Mouse (Mus musculus) limb, embryonic 15.5 days (tissue): Measurements from ENCODE around the gene Rora. TPM values are rescaled to one million over a fixed set of nuclear protein-coding genes. Genes with fewer than 3 reads are reported as not detected.

Source experiments
- ATAC-seq: fragments of 200-750 bp; cut with Nextera tagmentation; 2 replicates; pipeline ENCODE4 v1.8.0; 2017; ENCODE audit warnings: low read depth, moderate TSS enrichment; ENCODE audit not compliant: insufficient number of reproducible peaks, low FRiP score, low TSS enrichment
- H3K27ac ChIP-seq: fragments of 300-500 bp; sonication (generic); 2 replicates; pipeline ENCODE4 v1.5.1; 2015; ENCODE audit warnings: moderate library complexity, mild to moderate bottlenecking, inconsistent platforms
- H3K27me3 ChIP-seq: fragments of 300-500 bp; sonication (generic); 2 replicates; pipeline ENCODE4 v1.6.1; 2015; ENCODE audit warnings: inconsistent platforms
- H3K36me3 ChIP-seq: fragments of 300-500 bp; sonication (generic); 2 replicates; pipeline ENCODE4 v1.6.1; 2015; ENCODE audit warnings: inconsistent platforms
- H3K4me1 ChIP-seq: fragments of 300-500 bp; sonication (generic); 2 replicates; pipeline ENCODE4 v1.6.1; 2015; ENCODE audit warnings: inconsistent platforms
- H3K4me2 ChIP-seq: fragments of 300-500 bp; sonication (generic); 2 replicates; pipeline ENCODE4 v1.6.1; 2015; ENCODE audit warnings: mild to moderate bottlenecking, inconsistent platforms
- H3K4me3 ChIP-seq: fragments of 300-500 bp; sonication (generic); 2 replicates; pipeline ENCODE4 v1.5.1; 2015; ENCODE audit warnings: mild to moderate bottlenecking, inconsistent platforms
- H3K9ac ChIP-seq: fragments of 300-500 bp; sonication (generic); 2 replicates; pipeline ENCODE4 v1.6.1; 2015; ENCODE audit warnings: inconsistent platforms
- H3K9me3 ChIP-seq: fragments of 300-500 bp; sonication (generic); 2 replicates; pipeline ENCODE4 v1.6.1; 2016; ENCODE audit warnings: inconsistent platforms
- WGBS: fragments of 180-500 bp; shearing (Covaris S2); methylation state at CpG from one replicate; pipeline ENCODE4 v1.1.7; 2015; 5-methylcytosine and 5-hydroxymethylcytosine counted together
- polyA plus RNA-seq: library from polyadenylated mRNA; unstranded; fragments of >200 nt; fragmentation: Nextera tagmentation; extraction: Ambion mirVana; gene quantifications from 2 replicates; pipeline ENCODE4 v1.2.1, GENCODE M21; 2015

Rora gene
- polyA plus RNA-seq, 1 experiment from 2014 or later: 25.4 TPM

DNA sequence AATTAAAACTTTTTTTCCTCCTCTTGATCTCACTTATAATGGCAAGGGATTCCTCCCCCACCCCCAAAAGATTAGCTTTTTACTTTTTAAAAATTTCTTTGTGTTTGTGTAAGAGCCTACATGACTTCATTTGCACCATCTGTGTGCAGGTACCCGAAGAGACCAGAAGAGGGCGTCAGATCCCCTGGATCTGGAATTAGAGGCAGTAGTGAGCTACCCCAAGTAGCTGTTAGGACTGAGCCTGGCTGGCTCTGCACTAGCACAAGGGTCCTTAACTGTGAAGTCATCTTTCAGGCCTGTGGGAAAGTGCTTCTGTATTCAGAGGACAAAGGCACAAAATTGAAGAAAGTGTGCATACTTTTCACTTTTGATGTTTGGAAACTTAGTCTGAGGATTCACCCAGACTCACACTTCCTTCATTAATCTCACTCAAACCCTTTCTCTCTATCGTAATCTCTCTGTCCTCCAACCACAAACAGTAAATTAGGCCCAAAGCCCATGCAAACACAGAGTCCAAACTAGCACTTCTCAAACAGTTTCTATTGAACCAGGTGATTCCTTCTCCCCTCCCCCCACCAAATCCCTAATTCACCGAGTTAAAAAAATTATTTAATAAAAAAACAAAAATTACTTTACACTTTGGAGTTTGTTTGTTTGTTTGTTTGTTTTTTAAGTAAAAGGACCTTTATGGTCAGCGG lies 246.1 kb downstream of the Rora start:
- Histone ChIP-seq H3K27me3 (no peaks in the 10 kb centered on the region), H3K4me3 (no peak overlapping the region), H3K27ac (no peak overlapping the region), H3K9ac (no peak overlapping the region), H3K4me2 (no peak overlapping the region), H3K9me3 (no peaks in the 10 kb centered on the region), H3K36me3 (no peaks in the 10 kb centered on the region), H3K4me1 (no peaks in the 10 kb centered on the region)
- no peak for ATAC-seq
- WGBS: 83% methylated on average over 5 of the region's 5 CpGs

DNA sequence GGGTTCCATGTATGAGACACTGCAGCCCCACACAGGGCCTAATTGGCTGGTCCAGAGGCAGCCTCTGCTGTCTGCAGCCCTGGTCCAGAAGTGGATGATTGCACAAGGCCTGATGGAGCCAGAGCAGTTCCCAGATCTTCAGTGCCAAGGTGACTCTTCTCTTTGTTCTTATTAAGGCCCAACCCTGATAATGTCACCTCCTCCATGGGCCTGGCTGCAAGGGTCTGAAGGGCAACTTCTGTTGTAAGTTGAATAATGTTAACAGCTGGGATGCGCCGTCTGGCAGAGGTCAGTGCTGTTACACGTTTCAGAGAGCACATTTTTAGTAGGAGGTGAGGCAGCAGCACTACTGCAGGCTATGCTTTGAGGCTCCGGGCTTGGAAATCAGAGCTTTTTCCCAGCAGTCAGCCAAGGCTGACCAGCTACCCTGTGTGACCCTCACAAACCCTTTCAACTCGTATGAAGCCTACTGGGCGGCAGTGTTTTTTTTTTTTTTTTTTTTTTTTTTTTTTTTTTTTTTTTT lies 252.8 kb downstream of the Rora start:
- H3K9me3 ChIP-seq: no peaks in the 10 kb centered on the region
- no peaks in the 10 kb centered on the region for H3K36me3 ChIP-seq
- no peaks in the 10 kb centered on the region for H3K27me3 ChIP-seq
- no peak overlapping the region for H3K4me3 ChIP-seq
- H3K9ac ChIP-seq: no peak overlapping the region
- 58% methylated on average over 6 of the region's 6 CpGs for WGBS
- no peak overlapping the region for H3K4me2 ChIP-seq
- H3K27ac ChIP-seq: no peak overlapping the region
- H3K4me1 ChIP-seq: no peaks in the 10 kb centered on the region
- ATAC-seq: no peak

DNA sequence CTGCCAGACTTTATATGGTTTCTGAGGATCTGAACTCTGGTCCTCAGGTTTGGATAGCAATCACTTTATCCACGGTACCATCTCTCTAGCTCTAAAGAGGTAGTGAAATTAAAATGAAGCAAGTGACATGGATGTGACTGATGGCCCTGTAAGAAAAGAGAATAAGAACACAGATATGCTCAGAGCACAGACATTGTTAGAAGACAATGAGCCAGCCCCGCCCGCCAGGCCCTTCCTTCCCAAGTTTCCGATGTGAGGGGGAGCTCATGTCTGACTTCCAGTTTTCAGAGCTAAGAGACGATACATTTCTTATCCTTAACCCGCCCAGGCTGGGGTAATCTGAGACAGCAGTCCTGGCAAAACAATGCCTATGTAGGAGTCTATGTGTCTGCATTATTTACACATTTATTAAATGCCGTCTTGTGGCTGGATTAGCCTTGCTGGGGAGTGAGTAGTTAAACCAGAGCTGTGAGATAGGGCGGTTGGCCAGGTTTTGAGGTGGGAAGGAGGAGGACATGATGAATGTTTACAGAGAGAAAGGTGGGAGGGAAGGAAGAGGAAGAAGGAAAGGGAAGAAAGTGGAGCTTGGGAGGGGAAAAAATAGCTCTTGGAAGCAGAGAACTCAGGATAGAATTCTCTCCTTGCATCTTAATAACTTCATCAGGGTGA lies 259.0 kb downstream of the Rora start:
- no peak overlapping the region for H3K4me3 ChIP-seq
- no peak overlapping the region for H3K4me2 ChIP-seq
- no peaks in the 10 kb centered on the region for H3K36me3 ChIP-seq
- H3K27me3 ChIP-seq: no peaks in the 10 kb centered on the region
- H3K9ac ChIP-seq: no peak overlapping the region
- no peaks in the 10 kb centered on the region for H3K9me3 ChIP-seq
- H3K4me1 ChIP-seq: peaks cover 12% of the 10 kb centered on the region
- H3K27ac ChIP-seq: no peak overlapping the region
- ATAC-seq: no peak
- WGBS: 54% methylated on average over 8 of the region's 8 CpGs

DNA sequence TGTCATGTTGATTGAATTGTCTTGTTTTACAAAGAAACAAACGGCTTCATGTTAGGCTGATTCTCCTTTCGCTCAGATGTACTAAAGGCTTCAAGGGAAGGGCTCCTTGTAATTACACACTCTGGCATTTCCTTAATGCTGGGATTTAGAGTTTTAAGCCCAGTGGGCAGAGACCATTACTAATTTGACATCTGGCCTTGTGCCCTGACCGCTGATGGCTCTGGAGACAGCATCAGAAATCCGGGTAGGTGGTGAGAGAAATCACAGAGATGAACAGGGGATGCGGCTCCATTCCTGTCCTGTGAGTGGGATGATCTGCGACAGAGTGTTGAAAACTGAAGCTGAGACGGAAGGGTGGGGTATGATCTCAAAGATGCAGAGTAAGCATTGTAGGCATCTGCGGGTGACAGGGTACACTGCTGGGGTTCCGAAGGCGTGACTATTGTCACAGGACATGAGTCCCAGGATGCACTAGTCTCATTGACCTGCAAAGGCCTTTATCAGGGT lies 259.7 kb downstream of the Rora start:
- Histone ChIP-seq H3K27ac (no peak overlapping the region), H3K4me3 (no peak overlapping the region), H3K4me2 (no peak overlapping the region), H3K9ac (no peak overlapping the region), H3K9me3 (no peaks in the 10 kb centered on the region), H3K4me1 (peaks cover 12% of the 10 kb centered on the region), H3K27me3 (no peaks in the 10 kb centered on the region), H3K36me3 (no peaks in the 10 kb centered on the region)
- 68% methylated on average over 10 of the region's 10 CpGs for WGBS
- no peak for ATAC-seq

DNA sequence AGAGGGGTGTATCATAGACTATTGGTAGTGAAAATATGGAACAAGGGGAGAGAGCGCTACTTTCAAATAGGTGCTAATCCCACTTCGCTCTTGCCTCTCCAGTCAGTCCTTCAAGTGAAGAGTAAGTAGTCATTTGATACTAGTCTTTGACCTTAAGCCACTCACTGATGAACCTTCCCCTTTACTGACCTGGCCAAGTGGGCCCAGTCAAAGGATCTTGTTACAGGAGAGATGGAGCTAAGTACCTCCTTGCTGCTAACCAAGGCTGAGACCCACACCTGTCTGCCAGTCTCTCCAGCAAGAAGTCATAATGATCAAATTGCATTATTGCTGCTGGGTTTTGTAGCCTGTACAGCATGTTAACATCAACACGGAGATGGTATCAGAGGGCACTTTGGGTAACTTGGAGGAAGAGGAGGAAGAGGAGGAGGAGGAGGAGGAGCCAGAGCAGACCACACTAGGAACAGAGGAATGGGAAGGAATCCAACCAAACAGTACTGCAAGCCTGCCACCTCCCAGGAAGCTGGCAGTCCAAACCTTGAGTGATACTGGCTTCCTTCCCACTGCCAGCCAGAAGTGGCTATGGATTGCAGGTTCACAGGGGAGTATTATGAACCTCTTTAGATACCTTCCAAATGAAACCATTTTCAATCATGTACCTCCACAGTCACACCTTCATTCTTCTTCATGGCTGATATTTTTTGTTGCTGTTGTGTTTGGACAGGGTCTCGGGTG lies 261.1 kb downstream of the Rora start:
- WGBS: 83% methylated on average over 4 of the region's 4 CpGs
- Histone ChIP-seq H3K4me3 (no peak overlapping the region), H3K4me2 (no peak overlapping the region), H3K27me3 (no peaks in the 10 kb centered on the region), H3K27ac (no peak overlapping the region), H3K9ac (no peak overlapping the region), H3K9me3 (no peaks in the 10 kb centered on the region), H3K36me3 (no peaks in the 10 kb centered on the region), H3K4me1 (peaks cover 12% of the 10 kb centered on the region)
- ATAC-seq: no peak

DNA sequence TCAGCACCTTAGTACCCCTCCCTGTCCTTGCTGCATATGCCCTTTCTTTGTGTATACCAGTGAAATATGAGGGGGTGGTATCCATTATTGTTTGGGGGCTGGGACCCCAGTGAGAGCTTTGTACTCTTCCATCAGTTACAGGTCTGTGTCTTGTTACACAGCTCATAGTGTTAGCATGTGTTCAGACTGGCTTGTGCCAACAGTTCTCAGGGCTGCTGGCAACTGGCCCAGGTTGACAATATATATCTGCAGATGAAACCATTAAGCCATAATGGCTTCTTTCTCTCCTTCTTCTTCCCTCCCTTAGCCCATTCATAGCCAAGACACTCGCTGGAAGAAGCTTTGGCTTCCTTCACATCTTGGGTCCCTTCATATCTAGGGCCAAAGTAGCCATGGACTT lies 263.2 kb downstream of the Rora start:
- no peak overlapping the region for H3K9ac ChIP-seq
- no peaks in the 10 kb centered on the region for H3K27me3 ChIP-seq
- H3K36me3 ChIP-seq: no peaks in the 10 kb centered on the region
- no peak overlapping the region for H3K27ac ChIP-seq
- H3K9me3 ChIP-seq: no peaks in the 10 kb centered on the region
- peaks cover 12% of the 10 kb centered on the region for H3K4me1 ChIP-seq
- WGBS: 88% methylated on average over 1 of the region's 1 CpGs
- no peak overlapping the region for H3K4me3 ChIP-seq
- ATAC-seq: no peak
- no peak overlapping the region for H3K4me2 ChIP-seq

DNA sequence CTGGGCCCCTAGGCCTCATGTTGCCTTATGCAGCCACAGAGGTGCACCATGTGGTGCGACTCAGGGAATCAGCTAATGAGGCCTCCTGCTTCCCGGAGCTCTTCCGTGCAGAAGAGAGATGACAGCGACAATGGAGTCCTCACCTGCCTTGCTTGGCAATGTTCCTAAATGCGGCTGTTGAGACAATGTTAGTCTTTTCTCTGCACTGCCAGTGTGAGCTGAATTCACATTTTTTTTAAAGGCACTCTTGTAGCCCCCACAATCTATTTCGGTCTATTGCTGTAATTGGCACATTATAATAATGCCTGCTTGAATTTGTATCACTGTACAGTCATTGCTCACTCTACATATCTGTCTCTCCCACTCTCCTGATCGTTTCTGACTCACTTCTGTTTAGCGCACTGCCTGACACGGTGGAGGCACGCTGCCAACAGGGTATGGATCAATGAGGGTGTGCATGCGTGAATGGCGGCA lies 269.6 kb downstream of the Rora start:
- Histone ChIP-seq H3K9me3 (no peaks in the 10 kb centered on the region), H3K4me2 (no peak overlapping the region), H3K4me1 (no peaks in the 10 kb centered on the region), H3K27ac (no peak overlapping the region), H3K27me3 (no peaks in the 10 kb centered on the region), H3K9ac (no peak overlapping the region), H3K4me3 (no peak overlapping the region), H3K36me3 (no peaks in the 10 kb centered on the region)
- ATAC-seq: no peak
- WGBS: 83% methylated on average over 12 of the region's 12 CpGs

DNA sequence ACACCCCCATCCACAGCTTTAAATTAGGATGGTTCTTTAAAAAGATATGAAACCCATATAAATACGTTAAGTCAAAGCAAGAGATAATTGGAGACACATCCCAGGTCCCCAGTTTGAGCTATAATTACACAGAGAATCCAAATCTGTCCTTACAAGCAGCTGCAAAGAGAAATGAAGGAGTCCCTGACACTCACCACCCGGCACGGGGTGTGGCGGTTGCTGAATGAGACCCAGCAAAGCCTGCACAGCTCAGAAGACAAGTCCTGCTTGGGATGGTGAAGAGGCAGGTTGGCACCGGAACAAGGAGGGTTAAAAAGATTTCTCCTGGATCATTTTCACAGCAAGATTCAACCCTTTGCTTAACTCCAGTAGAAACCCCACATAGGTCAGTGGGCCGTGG lies 272.8 kb downstream of the Rora start:
- H3K36me3 ChIP-seq: no peaks in the 10 kb centered on the region
- no peak overlapping the region for H3K9ac ChIP-seq
- no peak for ATAC-seq
- H3K4me1 ChIP-seq: no peaks in the 10 kb centered on the region
- no peak overlapping the region for H3K27ac ChIP-seq
- H3K4me3 ChIP-seq: no peak overlapping the region
- 89% methylated on average over 6 of the region's 6 CpGs for WGBS
- no peaks in the 10 kb centered on the region for H3K27me3 ChIP-seq
- H3K9me3 ChIP-seq: no peaks in the 10 kb centered on the region
- H3K4me2 ChIP-seq: no peak overlapping the region

DNA sequence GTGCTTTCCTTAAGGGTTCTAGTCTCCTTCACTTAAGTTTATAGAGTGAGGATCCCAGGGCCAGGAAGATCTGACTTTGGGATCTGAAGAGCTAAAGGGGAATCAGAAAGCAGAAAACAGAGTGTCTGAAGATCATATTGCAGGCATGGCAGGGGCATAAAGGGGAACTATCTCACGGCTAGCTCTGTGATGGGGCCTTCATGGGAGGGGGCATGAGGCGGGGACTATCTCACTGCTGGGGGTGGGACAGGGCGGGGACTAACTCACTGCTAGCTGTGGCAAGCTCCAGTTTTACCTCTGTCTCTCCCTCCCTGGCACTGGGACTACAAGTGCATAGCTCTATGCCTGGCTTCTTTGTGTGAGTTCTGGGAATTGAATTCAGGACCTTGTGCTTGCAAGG lies 279.6 kb downstream of the Rora start:
- Histone ChIP-seq H3K27me3 (no peaks in the 10 kb centered on the region), H3K9me3 (no peaks in the 10 kb centered on the region), H3K36me3 (no peaks in the 10 kb centered on the region), H3K27ac (no peak overlapping the region), H3K9ac (no peak overlapping the region), H3K4me2 (no peak overlapping the region), H3K4me3 (no peak overlapping the region), H3K4me1 (no peaks in the 10 kb centered on the region; the same call in 1 of the 2 replicates)
- WGBS: 55% methylated on average over 3 of the region's 3 CpGs
- no peak for ATAC-seq

DNA sequence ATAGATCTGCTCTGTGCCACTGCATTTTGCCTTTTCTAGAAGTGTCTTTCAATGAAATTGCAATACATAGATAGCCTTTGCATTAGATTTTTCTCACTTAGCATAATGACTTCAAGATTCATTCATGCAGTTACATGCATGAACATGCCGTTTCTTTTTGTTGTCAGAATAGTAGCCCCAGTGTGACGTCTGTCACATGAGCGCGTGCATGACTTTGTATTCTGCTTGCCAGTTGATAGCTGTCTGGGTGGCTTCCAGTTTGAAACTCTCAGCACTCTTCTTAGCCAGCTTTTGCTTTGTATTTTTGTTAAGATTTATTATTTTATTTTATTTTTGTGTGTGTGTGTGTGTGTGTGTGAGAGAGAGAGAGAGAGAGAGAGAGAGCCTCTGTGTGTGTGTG lies 280.7 kb downstream of the Rora start:
- no peaks in the 10 kb centered on the region for H3K27me3 ChIP-seq
- ATAC-seq: no peak
- H3K4me2 ChIP-seq: no peak overlapping the region
- no peaks in the 10 kb centered on the region for H3K9me3 ChIP-seq
- no peak overlapping the region for H3K4me3 ChIP-seq
- H3K27ac ChIP-seq: no peak overlapping the region
- H3K9ac ChIP-seq: no peak overlapping the region
- H3K4me1 ChIP-seq: no peaks in the 10 kb centered on the region; the same call in 1 of the 2 replicates
- 70% methylated on average over 4 of the region's 4 CpGs for WGBS
- H3K36me3 ChIP-seq: no peaks in the 10 kb centered on the region

DNA sequence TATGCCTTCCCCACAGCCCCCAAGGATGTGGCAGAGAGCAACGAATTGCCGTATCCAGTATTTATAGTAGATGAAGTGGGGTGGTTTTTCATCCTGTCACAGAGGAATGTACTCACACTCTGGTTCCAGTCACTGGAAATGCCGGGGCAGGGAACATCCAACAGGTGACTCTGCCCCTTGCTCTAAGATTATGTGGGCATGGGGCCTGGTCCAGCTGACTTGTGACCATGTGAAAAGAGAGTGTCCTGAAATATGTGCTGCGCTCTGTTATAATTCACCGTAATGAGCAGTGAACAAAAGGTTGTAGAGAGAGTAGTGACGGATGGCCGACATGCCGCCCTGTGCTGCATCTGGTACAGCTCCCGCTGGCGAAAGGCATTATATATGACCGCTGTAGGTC lies 282.0 kb downstream of the Rora start:
- ATAC-seq: no peak
- WGBS: 78% methylated on average over 11 of the region's 11 CpGs

DNA sequence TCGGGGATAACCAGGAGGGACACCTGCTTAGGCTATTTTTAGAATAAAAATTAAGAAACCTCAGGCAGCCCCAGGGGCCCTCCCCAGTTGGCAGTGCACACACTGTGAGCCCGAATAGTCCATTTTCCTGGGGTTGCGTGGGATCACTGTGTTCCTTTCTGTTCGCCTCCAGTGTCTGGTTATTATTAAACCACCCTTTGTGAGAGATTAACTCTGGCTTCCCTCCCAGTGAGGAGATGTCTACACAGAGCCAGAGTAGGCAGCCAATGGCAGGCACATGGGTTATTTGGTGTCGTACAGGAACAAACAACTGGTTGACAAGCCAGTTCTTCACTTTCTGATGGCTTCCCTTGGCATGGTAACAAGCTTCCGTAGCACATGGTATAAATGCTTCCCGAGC lies 287.5 kb downstream of the Rora start:
- Histone ChIP-seq H3K9ac (no peak overlapping the region), H3K27me3 (no peaks in the 10 kb centered on the region), H3K36me3 (no peaks in the 10 kb centered on the region), H3K4me3 (no peak overlapping the region), H3K9me3 (no peaks in the 10 kb centered on the region), H3K4me2 (no peak overlapping the region), H3K4me1 (peaks cover 27% of the 10 kb centered on the region), H3K27ac (no peak overlapping the region)
- 45% methylated on average over 7 of the region's 7 CpGs for WGBS
- ATAC-seq: peak; percentile 26; the same call in 1 of the 2 replicates

More for the DNA sequence above, 282.0 kb downstream of the Rora start:
- Histone ChIP-seq H3K9me3 (no peaks in the 10 kb centered on the region), H3K4me1 (peaks cover 5% of the 10 kb centered on the region), H3K27ac (no peak overlapping the region), H3K4me3 (no peak overlapping the region), H3K36me3 (no peaks in the 10 kb centered on the region), H3K9ac (no peak overlapping the region), H3K4me2 (no peak overlapping the region), H3K27me3 (no peaks in the 10 kb centered on the region)
